In the genomic region with DNA sequence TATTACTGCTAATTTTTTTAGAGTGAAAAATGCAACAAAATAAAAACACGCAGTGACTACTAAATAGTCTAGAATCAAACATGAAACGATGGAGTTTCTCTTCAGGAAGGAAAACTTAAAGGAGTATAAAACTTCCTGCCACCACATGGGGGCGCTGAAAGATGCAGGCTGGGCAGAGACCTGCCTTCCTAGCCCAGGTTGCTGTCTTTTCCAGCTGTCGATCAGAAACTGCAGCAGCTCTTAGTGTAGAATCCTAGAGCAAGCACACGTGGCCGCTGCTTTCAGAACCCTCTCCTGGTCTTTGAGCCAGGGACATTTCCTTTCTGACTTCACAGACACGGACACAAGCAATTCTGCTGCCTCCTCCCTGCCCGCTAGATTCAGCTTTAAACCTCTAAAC, we compare ENCODE assay signal across 10 mouse cellular contexts. TPM values are rescaled to one million over a fixed set of nuclear protein-coding genes. Genes with fewer than 3 reads are reported as not detected.
DNase-seq lines count a peak whose midpoint lies in the region; ATAC-seq and TF ChIP-seq lines count a peak whose summit lies in the region.
"Had no signal": no experiment of that assay in that cellular context is flagged by ENCODE, and none has a peak within 500 bp of the region (broad histone marks: within the 10 kb centered on the region; RNA-seq: fewer than 3 reads in every experiment).

No protein-coding gene starts in this region.

- H3K4me2 ChIP-seq in intestine, embryonic 14.5 days (ENCODE audit: low read length): no peak overlapping the region
- no peak overlapping the region for H3K4me2 ChIP-seq in intestine, embryonic 16.5 days (ENCODE audit: low read depth, low read length)

- H3K27ac ChIP-seq in intestine, embryonic 14.5 days (ENCODE audit: low read depth): no peak overlapping the region
- no peak overlapping the region for H3K27ac ChIP-seq in intestine, embryonic 16.5 days (ENCODE audit: low read length)
- no peak overlapping the region for H3K27ac ChIP-seq in embryonic fibroblast, embryonic 13.5 days (ENCODE audit: insufficient read depth, low read length)
- H3K27ac ChIP-seq: macrophage had no signal

- peak; percentile 73 for DNase-seq in intestine, embryonic 14.5 days (ENCODE audit: low spot score)
- DNase-seq in CD4-positive helper T cell, adult 2 months (ENCODE audit: low read depth, low spot score): peak; percentile 12
- peak; percentile 8 for DNase-seq in T-cell, adult 2 months (ENCODE audit: low spot score)
- DNase-seq in large intestine, adult 2 months (ENCODE audit: low read depth, low spot score): peak; percentile 31
- DNase-seq in naive thymus-derived CD4-positive, alpha-beta T cell, adult 2 months (ENCODE audit: low read depth): peak; percentile 41

- peak; percentile 31; the same call in 1 of the 2 replicates for TF ChIP-seq CTCF in embryonic fibroblast, embryonic 13.5 days (IDR thresholded peaks at IDR 0.05; ENCODE audit: borderline replicate concordance, insufficient read depth, low read length)

- H3K4me3 ChIP-seq in intestine, embryonic 14.5 days (ENCODE audit: low read depth, low read length): no peak overlapping the region
- H3K4me3 ChIP-seq in intestine, embryonic 16.5 days (ENCODE audit: low read length): no peak overlapping the region
- H3K4me3 ChIP-seq in embryonic fibroblast, embryonic 13.5 days (ENCODE audit: insufficient read depth, low read length): no peak overlapping the region
- H3K4me3 ChIP-seq: erythroblast, embryonic 14.5 days had no signal

- ATAC-seq in intestine, embryonic 14.5 days (replicated peaks; ENCODE audit: low FRiP score, low TSS enrichment, low read depth): no peak
- no peak for ATAC-seq in intestine, embryonic 16.5 days
- ATAC-seq in erythroid progenitor cell, adult 5-6 weeks (replicated peaks; ENCODE audit: low FRiP score, poor library complexity, severe bottlenecking): no peak

- H3K36me3 ChIP-seq in intestine, embryonic 14.5 days (ENCODE audit: control insufficient read depth, insufficient read depth, low read length): no peaks in the 10 kb centered on the region
- no peaks in the 10 kb centered on the region for H3K36me3 ChIP-seq in intestine, embryonic 16.5 days (ENCODE audit: control insufficient read depth, insufficient read depth, low read length)

- H3K4me1 ChIP-seq in intestine, embryonic 14.5 days (replicated peaks; ENCODE audit: control insufficient read depth, insufficient read depth, low read length): 0 out of 2 replicates have a peak, but pooled peaks cover 3% of the 10 kb centered on the region
- H3K4me1 ChIP-seq in intestine, embryonic 16.5 days (ENCODE audit: control insufficient read depth, insufficient read depth, low read length): peaks cover 5% of the 10 kb centered on the region
- no peaks in the 10 kb centered on the region for H3K4me1 ChIP-seq in embryonic fibroblast, embryonic 13.5 days (ENCODE audit: control insufficient read depth, insufficient read depth, low read length)

- 23% methylated on average over 8 of the region's 8 CpGs for WGBS in intestine, embryonic 14.5 days
- WGBS in intestine, embryonic 16.5 days: 25% methylated on average over 8 of the region's 8 CpGs
- 32% methylated on average over 8 of the region's 8 CpGs for WGBS in large intestine, adult 2 months

- no peak for TF ChIP-seq POLR2A in embryonic fibroblast, embryonic 13.5 days (IDR thresholded peaks at IDR 0.05; ENCODE audit: low read depth, low read length)

- no peak overlapping the region for H3K9ac ChIP-seq in intestine, embryonic 14.5 days (ENCODE audit: low read length)
- H3K9ac ChIP-seq in intestine, embryonic 16.5 days (ENCODE audit: low read depth, low read length): no peak overlapping the region

- H3K27me3 ChIP-seq in intestine, embryonic 14.5 days (replicated peaks; ENCODE audit: control insufficient read depth, insufficient read depth, low read length): no peaks in the 10 kb centered on the region
- no peaks in the 10 kb centered on the region for H3K27me3 ChIP-seq in intestine, embryonic 16.5 days (replicated peaks; ENCODE audit: control insufficient read depth, insufficient read depth, low read length)

- no peaks in the 10 kb centered on the region for H3K9me3 ChIP-seq in intestine, embryonic 14.5 days (ENCODE audit: control insufficient read depth, low read length)
- H3K9me3 ChIP-seq in intestine, embryonic 16.5 days (ENCODE audit: control insufficient read depth, low read length): no peaks in the 10 kb centered on the region

RNA-seq across cellular contexts. Expression of gene Tekt1, which starts 18.3 kb away (rescaled TPM):
- polyA plus RNA-seq in intestine, embryonic 14.5 days (2014; fragmentation: Nextera tagmentation; extraction: Ambion mirVana): 0.58 and 0.81 TPM in 2 replicates
- polyA plus RNA-seq in intestine, embryonic 16.5 days (2015; fragmentation: Nextera tagmentation; extraction: Ambion mirVana): 0.16 and 0.26 TPM in 2 replicates
- polyA plus RNA-seq in embryonic fibroblast, embryonic 13.5 days (2011; ENCODE audit: insufficient read length, low read depth, missing spikeins): not detected in 2 replicates
- not detected in 2 replicates for polyA plus RNA-seq in large intestine, adult 2 months (2012; rRNA removed)
- not detected in 2 replicates for total RNA-seq in erythroid progenitor cell, adult 5-6 weeks (2015; ENCODE audit: low replicate concordance)
- total RNA-seq in erythroid progenitor cell, adult 5-6 weeks (2017; ENCODE audit: low replicate concordance): not detected in 2 replicates
- polyA plus RNA-seq: erythroblast, embryonic 14.5 days; macrophage had no signal

RNA-seq across cellular contexts. Expression of gene Fbxo39, which starts 29.7 kb away (rescaled TPM):
- polyA plus RNA-seq in intestine, embryonic 14.5 days (2014; fragmentation: Nextera tagmentation; extraction: Ambion mirVana): not detected in 2 replicates
- not detected in 2 replicates for polyA plus RNA-seq in intestine, embryonic 16.5 days (2015; fragmentation: Nextera tagmentation; extraction: Ambion mirVana)
- not detected in 2 replicates for polyA plus RNA-seq in embryonic fibroblast, embryonic 13.5 days (2011; ENCODE audit: insufficient read length, low read depth, missing spikeins)
- polyA plus RNA-seq in large intestine, adult 2 months (2012; rRNA removed): 0.05 TPM in 1 of 2 replicates, not detected in the other
- not detected in 2 replicates for total RNA-seq in erythroid progenitor cell, adult 5-6 weeks (2015; ENCODE audit: low replicate concordance)
- not detected in 2 replicates for total RNA-seq in erythroid progenitor cell, adult 5-6 weeks (2017; ENCODE audit: low replicate concordance)
- polyA plus RNA-seq: erythroblast, embryonic 14.5 days; macrophage had no signal

RNA-seq across cellular contexts. Expression of gene Xaf1, which starts 42.5 kb away (rescaled TPM):
- 3.0 and 3.4 TPM in 2 replicates for polyA plus RNA-seq in intestine, embryonic 14.5 days (2014; fragmentation: Nextera tagmentation; extraction: Ambion mirVana)
- 4.8 and 5.4 TPM in 2 replicates for polyA plus RNA-seq in intestine, embryonic 16.5 days (2015; fragmentation: Nextera tagmentation; extraction: Ambion mirVana)
- 42.3 and 73.5 TPM in 2 replicates for polyA plus RNA-seq in embryonic fibroblast, embryonic 13.5 days (2011; ENCODE audit: insufficient read length, low read depth, missing spikeins)
- polyA plus RNA-seq in large intestine, adult 2 months (2012; rRNA removed): 24.7 and 29.9 TPM in 2 replicates
- 13.0 and 74.6 TPM in 2 replicates for total RNA-seq in erythroid progenitor cell, adult 5-6 weeks (2015; ENCODE audit: low replicate concordance)
- total RNA-seq in erythroid progenitor cell, adult 5-6 weeks (2017; ENCODE audit: low replicate concordance): 18.9 and 26.5 TPM in 2 replicates
- polyA plus RNA-seq: erythroblast, embryonic 14.5 days had no signal

Comparison
In these comparisons a context has a peak if more than half of its experiments do, and no peak if none do; other contexts are left out.
1. DNase-seq: peak in every context shown above with its lines; median percentile 73 in intestine, embryonic 14.5 days; 41 in naive thymus-derived CD4-positive, alpha-beta T cell, adult 2 months; 31 in large intestine, adult 2 months; 12 in CD4-positive helper T cell, adult 2 months; 8 in T-cell, adult 2 months.